Mouse (Mus musculus) neural tube, embryonic 12.5 days (tissue): Measurements from ENCODE around the gene Cenpv. TPM values are rescaled to one million over a fixed set of nuclear protein-coding genes. Genes with fewer than 3 reads are reported as not detected.

Experiments used
- ATAC-seq: fragments of 200-750 bp; cut with Nextera tagmentation; 2 replicates; pipeline ENCODE4 v1.8.0; 2017; ENCODE audit warnings: low read depth, mild to moderate bottlenecking, moderate TSS enrichment, moderate library complexity; ENCODE audit not compliant: low FRiP score
- H3K27ac ChIP-seq: fragments of 300-500 bp; sonication (generic); 2 replicates; pipeline ENCODE4 v1.5.1; 2016
- H3K27me3 ChIP-seq: fragments of 300-500 bp; sonication (generic); replicated peaks from 2 replicates; pipeline ENCODE4 v1.6.1; 2016; ENCODE audit warnings: mild to moderate bottlenecking
- H3K36me3 ChIP-seq: fragments of 300-500 bp; sonication (generic); 2 replicates; pipeline ENCODE4 v1.6.1; 2016; ENCODE audit warnings: mild to moderate bottlenecking
- H3K4me1 ChIP-seq: fragments of 300-500 bp; sonication (generic); 2 replicates; pipeline ENCODE4 v1.6.1; 2016
- H3K4me2 ChIP-seq: fragments of 300-500 bp; sonication (generic); replicated peaks from 2 replicates; pipeline ENCODE4 v1.6.1; 2016; ENCODE audit warnings: mild to moderate bottlenecking
- H3K4me3 ChIP-seq: fragments of 300-500 bp; sonication (generic); 2 replicates; pipeline ENCODE4 v1.5.1; 2016
- H3K9ac ChIP-seq: fragments of 300-500 bp; sonication (generic); 2 replicates; pipeline ENCODE4 v1.6.1; 2016; ENCODE audit warnings: mild to moderate bottlenecking
- H3K9me3 ChIP-seq: fragments of 300-500 bp; sonication (generic); 2 replicates; pipeline ENCODE4 v1.6.1; 2016; ENCODE audit warnings: mild to moderate bottlenecking
- WGBS: fragments of 180-500 bp; shearing (Covaris S2); methylation state at CpG from one replicate; pipeline ENCODE4 v1.1.7; 2016; 5-methylcytosine and 5-hydroxymethylcytosine counted together
- polyA plus RNA-seq: library from polyadenylated mRNA; unstranded; fragments of >200 nt; fragmentation: Nextera tagmentation; extraction: Ambion mirVana; gene quantifications from 2 replicates; pipeline ENCODE4 v1.2.1, GENCODE M21; 2016

The Cenpv gene
- polyA plus RNA-seq: 68.5 and 73.7 TPM in 2 replicates

GRCm38 (mm10) chr11:62539089-62539890, at the start of gene Cenpv:
Gene Cenpv (minus strand): TSS chr11:62539261.
- ATAC-seq: peak; percentile 77
- Histone ChIP-seq H3K9me3 (no peaks in the 10 kb centered on the region), H3K27ac (peak within 1 kb of the TSS; percentile 59), H3K4me1 (peaks cover 11% of the 10 kb centered on the region; the same call in 1 of the 2 replicates), H3K27me3 (no peaks in the 10 kb centered on the region), H3K4me2 (peak within 1 kb of the TSS; percentile 91), H3K36me3 (no peaks in the 10 kb centered on the region), H3K4me3 (peak within 1 kb of the TSS; percentile 82), H3K9ac (peak within 1 kb of the TSS; percentile 98)
- 6% methylated on average over 57 of the region's 57 CpGs for WGBS

DNA sequence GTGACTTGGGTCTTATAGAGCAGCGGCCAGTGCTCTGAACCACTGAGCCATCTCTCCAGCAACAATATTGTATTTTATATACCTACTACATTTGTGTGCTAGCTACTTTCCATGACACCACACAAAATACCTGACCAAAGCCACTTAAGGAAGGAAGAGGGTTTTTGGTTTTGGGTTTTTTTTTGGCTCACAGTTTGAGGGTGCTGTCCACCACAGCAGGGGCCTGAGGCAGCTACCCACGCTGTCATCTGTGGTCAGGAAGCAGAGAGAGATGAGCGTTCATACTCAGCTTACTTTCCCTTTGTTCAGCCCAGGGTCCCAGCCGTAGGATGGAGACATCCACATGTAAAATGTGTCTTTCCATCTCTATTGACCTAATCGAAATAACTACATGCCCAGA, 48.0 kb upstream of the Cenpv start:
- H3K36me3 ChIP-seq: 0 out of 2 replicates have a peak, but pooled peaks cover 2% of the 10 kb centered on the region
- no peak overlapping the region for H3K4me3 ChIP-seq
- H3K9me3 ChIP-seq: no peaks in the 10 kb centered on the region
- WGBS: 85% methylated on average over 5 of the region's 5 CpGs
- ATAC-seq: no peak
- H3K4me2 ChIP-seq: no peak overlapping the region
- no peak overlapping the region for H3K9ac ChIP-seq
- no peaks in the 10 kb centered on the region for H3K4me1 ChIP-seq
- H3K27ac ChIP-seq: no peak overlapping the region
- no peaks in the 10 kb centered on the region for H3K27me3 ChIP-seq

GRCm38 (mm10) chr11:62584671-62585206, 45.7 kb upstream of the Cenpv start:
- no peaks in the 10 kb centered on the region for H3K4me1 ChIP-seq
- H3K27ac ChIP-seq: no peak overlapping the region
- 0 out of 2 replicates have a peak, but pooled peaks cover 2% of the 10 kb centered on the region for H3K36me3 ChIP-seq
- no peak overlapping the region for H3K4me3 ChIP-seq
- no peak overlapping the region for H3K4me2 ChIP-seq
- no peak overlapping the region for H3K9ac ChIP-seq
- WGBS: 80% methylated on average over 9 of the region's 9 CpGs
- H3K27me3 ChIP-seq: no peaks in the 10 kb centered on the region
- no peak for ATAC-seq
- H3K9me3 ChIP-seq: no peaks in the 10 kb centered on the region

- no peak for ATAC-seq
- Histone ChIP-seq H3K36me3 (0 out of 2 replicates have a peak, but pooled peaks cover 2% of the 10 kb centered on the region), H3K9ac (no peak overlapping the region), H3K4me2 (no peak overlapping the region), H3K4me1 (no peaks in the 10 kb centered on the region), H3K27me3 (no peaks in the 10 kb centered on the region), H3K4me3 (no peak overlapping the region), H3K27ac (no peak overlapping the region), H3K9me3 (no peaks in the 10 kb centered on the region)
- 75% methylated on average over 6 of the region's 6 CpGs for WGBS
Observed at GRCm38 (mm10) chr11:62583031-62583430, 44.0 kb upstream of the Cenpv start.

DNA sequence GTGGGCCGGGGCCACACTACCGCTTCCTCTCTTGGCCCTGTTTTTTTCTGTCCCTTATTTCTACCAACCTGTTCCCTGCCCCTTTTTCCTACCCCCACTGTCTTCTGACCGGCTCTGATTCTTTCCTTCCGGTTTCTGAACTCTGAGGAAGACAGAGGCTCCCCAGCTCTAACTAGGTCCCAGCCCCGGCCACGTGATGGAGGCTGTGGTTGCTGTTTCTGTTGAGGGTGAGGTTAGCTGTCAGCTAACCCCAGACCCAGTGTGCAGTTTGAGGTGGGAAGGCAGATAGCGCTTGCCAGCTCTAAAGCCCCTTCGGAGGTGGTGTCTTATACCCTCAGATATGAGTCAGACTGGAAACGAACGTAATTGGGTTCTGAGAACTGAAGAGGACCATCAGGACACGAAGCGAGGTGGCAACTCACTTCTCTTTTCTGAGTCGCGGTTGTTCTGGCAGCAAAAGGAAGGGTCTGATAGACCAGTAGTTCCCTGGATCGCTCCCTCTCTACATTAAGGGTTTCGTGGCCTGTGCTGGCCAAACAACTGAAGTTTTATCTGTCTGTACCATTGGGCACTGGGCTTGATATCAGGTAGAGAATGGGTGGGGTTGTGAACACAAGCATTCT, 37.6 kb upstream of the Cenpv start:
- H3K4me3 ChIP-seq: peak overlapping the region; percentile 49
- H3K4me1 ChIP-seq: peaks cover 9% of the 10 kb centered on the region
- ATAC-seq: no peak
- peaks cover 9% of the 10 kb centered on the region for H3K27me3 ChIP-seq
- WGBS: 67% methylated on average over 16 of the region's 16 CpGs
- H3K27ac ChIP-seq: no peak overlapping the region
- peak overlapping the region; percentile 99 for H3K4me2 ChIP-seq
- H3K36me3 ChIP-seq: no peaks in the 10 kb centered on the region
- peak overlapping the region; percentile 60 for H3K9ac ChIP-seq
- H3K9me3 ChIP-seq: no peaks in the 10 kb centered on the region

GRCm38 (mm10) chr11:62575659-62576438, 36.8 kb upstream of the Cenpv start:
- Histone ChIP-seq H3K27ac (no peak overlapping the region), H3K4me2 (peak overlapping the region; percentile 99), H3K4me1 (peaks cover 9% of the 10 kb centered on the region), H3K36me3 (no peaks in the 10 kb centered on the region), H3K27me3 (peaks cover 9% of the 10 kb centered on the region), H3K4me3 (peak overlapping the region; percentile 49), H3K9ac (peak overlapping the region; percentile 60), H3K9me3 (no peaks in the 10 kb centered on the region)
- ATAC-seq: peak; percentile 76
- WGBS: 5% methylated on average over 27 of the region's 27 CpGs

DNA sequence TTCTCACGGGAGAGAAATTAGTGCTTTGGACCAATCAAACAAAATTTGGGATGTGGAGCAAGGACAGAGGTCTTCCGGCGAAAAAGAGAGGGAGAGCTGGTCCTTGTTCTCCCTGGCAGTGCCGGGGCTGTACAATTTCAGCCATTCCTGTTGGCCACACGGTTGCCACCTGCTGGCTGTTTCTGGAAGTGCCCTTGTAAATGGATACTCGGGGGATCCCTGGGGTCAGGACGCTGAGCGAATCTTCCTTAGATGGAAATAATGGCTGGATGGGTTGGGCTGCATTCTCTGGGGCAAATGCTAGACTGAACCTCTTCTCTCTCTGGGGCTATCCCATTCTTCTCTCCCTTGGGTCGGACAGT, 36.2 kb upstream of the Cenpv start:
- Histone ChIP-seq H3K4me2 (peak overlapping the region; percentile 99), H3K4me3 (peak overlapping the region; percentile 49), H3K9ac (peak overlapping the region; percentile 60), H3K9me3 (no peaks in the 10 kb centered on the region), H3K36me3 (no peaks in the 10 kb centered on the region), H3K4me1 (peaks cover 9% of the 10 kb centered on the region), H3K27ac (no peak overlapping the region), H3K27me3 (peaks cover 9% of the 10 kb centered on the region)
- WGBS: 3% methylated on average over 9 of the region's 9 CpGs
- peak; percentile 78 for ATAC-seq

GRCm38 (mm10) chr11:62574703-62575085, 35.6 kb upstream of the Cenpv start:
- Histone ChIP-seq H3K4me3 (no peak overlapping the region), H3K4me1 (peaks cover 9% of the 10 kb centered on the region), H3K27me3 (peaks cover 9% of the 10 kb centered on the region), H3K9ac (no peak overlapping the region), H3K27ac (no peak overlapping the region), H3K36me3 (no peaks in the 10 kb centered on the region), H3K9me3 (no peaks in the 10 kb centered on the region), H3K4me2 (no peak overlapping the region)
- 84% methylated on average over 4 of the region's 4 CpGs for WGBS
- no peak for ATAC-seq

GRCm38 (mm10) chr11:62573959-62574702, 35.1 kb upstream of the Cenpv start, which contains the start of gene Trpv2:
Gene Trpv2 (plus strand): TSS chr11:62574486.
- Histone ChIP-seq H3K4me1 (peaks cover 9% of the 10 kb centered on the region), H3K4me3 (peak within 1 kb of the TSS; percentile 49), H3K27me3 (peaks cover 9% of the 10 kb centered on the region), H3K4me2 (peak within 1 kb of the TSS; percentile 99), H3K27ac (no peak within 1 kb of the TSS), H3K36me3 (no peaks in the 10 kb centered on the region), H3K9ac (peak within 1 kb of the TSS; percentile 60; the same call in 1 of the 2 replicates), H3K9me3 (no peaks in the 10 kb centered on the region)
- ATAC-seq: no peak
- WGBS: 77% methylated on average over 6 of the region's 6 CpGs

DNA sequence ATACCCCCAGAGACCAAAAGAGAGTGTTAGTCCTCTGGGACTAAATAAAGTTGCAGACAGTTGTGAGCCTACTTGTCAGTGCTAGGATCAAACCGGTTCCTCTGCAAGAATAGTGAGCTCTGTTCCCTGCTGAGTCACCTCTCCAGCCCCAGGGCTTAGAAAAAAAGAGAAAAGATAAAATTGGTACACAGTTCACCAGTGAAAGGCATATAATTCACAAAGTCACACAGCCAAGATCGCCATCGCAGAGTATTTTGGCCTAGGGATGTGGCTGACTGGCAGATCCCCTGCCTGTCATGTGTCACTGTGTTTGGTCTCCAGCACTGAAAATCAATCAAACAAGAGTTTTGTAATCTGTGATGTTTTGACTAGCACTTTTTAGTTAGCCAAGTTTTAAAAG, 29.2 kb upstream of the Cenpv start:
- H3K4me3 ChIP-seq: no peak overlapping the region
- no peaks in the 10 kb centered on the region for H3K4me1 ChIP-seq
- no peaks in the 10 kb centered on the region for H3K9me3 ChIP-seq
- H3K4me2 ChIP-seq: no peak overlapping the region
- no peak overlapping the region for H3K27ac ChIP-seq
- H3K9ac ChIP-seq: no peak overlapping the region
- H3K36me3 ChIP-seq: no peaks in the 10 kb centered on the region
- whole genome bisulfite sequencing: 75% methylated on average over 3 of the region's 3 CpGs
- ATAC-seq: no peak
- no peaks in the 10 kb centered on the region for H3K27me3 ChIP-seq

DNA sequence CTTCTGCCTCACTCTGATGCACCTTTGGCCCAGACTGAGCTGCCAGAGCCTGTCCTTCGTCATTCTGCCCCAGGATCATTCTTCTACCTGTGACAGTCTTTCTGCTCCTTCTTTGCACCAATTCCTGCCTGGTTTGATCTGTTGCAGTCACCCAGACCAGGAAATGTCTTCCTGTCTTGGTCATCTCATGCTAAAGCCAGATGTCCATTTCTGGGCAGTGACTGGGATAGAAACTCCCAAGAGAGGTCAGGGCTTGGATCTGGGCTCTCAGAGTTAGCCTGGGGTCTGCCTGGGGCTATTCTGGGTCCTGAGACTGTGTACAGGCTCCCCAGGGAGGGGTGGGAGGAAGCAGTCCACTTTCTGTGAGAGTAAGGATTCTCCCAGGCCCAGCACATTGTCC, 27.1 kb upstream of the Cenpv start:
- no peak overlapping the region for H3K4me2 ChIP-seq
- no peaks in the 10 kb centered on the region for H3K27me3 ChIP-seq
- no peaks in the 10 kb centered on the region for H3K4me1 ChIP-seq
- no peak for ATAC-seq
- H3K4me3 ChIP-seq: no peak overlapping the region
- H3K36me3 ChIP-seq: no peaks in the 10 kb centered on the region
- H3K9ac ChIP-seq: no peak overlapping the region
- 71% methylated on average over 1 of the region's 1 CpGs for WGBS
- H3K9me3 ChIP-seq: no peaks in the 10 kb centered on the region
- no peak overlapping the region for H3K27ac ChIP-seq
